Mouse (Mus musculus) liver, postnatal 0 days (tissue): ENCODE data around the gene Gen1. TPM values are rescaled to one million over a fixed set of nuclear protein-coding genes. Genes with fewer than 3 reads are reported as not detected.

ENCODE experiments used
- ATAC-seq: fragments of 200-750 bp; cut with Nextera tagmentation; 2 replicates; pipeline ENCODE4 v1.8.0; 2017; ENCODE audit warnings: mild to moderate bottlenecking, moderate library complexity
- DNase-seq: peaks from one replicate; pipeline ENCODE4 v3.0.0-alpha.2; 2016
- H3K27ac ChIP-seq: fragments of 300-500 bp; sonication (generic); 2 replicates; pipeline ENCODE4 v1.5.1; 2014; ENCODE audit warnings: antibody characterized with exemption, moderate library complexity, mild to moderate bottlenecking, low read depth
- H3K27me3 ChIP-seq: fragments of 300-500 bp; sonication (generic); 2 replicates; pipeline ENCODE4 v1.6.1; 2014; ENCODE audit warnings: low read length, control low read depth, mixed read lengths; ENCODE audit not compliant: insufficient read depth
- H3K36me3 ChIP-seq: fragments of 300-500 bp; sonication (generic); replicated peaks from 2 replicates; pipeline ENCODE4 v1.6.1; 2014; ENCODE audit warnings: mild to moderate bottlenecking, control low read depth, low read length, moderate library complexity, mixed read lengths; ENCODE audit not compliant: insufficient read depth
- H3K4me1 ChIP-seq: fragments of 300-500 bp; sonication (generic); 2 replicates; pipeline ENCODE4 v1.6.1; 2014; ENCODE audit warnings: antibody characterized with exemption, mild to moderate bottlenecking, control low read depth; ENCODE audit not compliant: insufficient read depth
- H3K4me2 ChIP-seq: fragments of 300-500 bp; sonication (generic); 2 replicates; pipeline ENCODE4 v1.6.1; 2014; ENCODE audit warnings: low read depth, mild to moderate bottlenecking, low read length, moderate library complexity, mixed read lengths
- H3K4me3 ChIP-seq: fragments of 300-500 bp; sonication (generic); 2 replicates; pipeline ENCODE4 v1.5.1; 2014; ENCODE audit warnings: low read depth, low read length
- H3K9ac ChIP-seq: fragments of 300-500 bp; sonication (generic); replicated peaks from 2 replicates; pipeline ENCODE4 v1.6.1; 2014; ENCODE audit warnings: mild to moderate bottlenecking, moderate library complexity
- H3K9me3 ChIP-seq: fragments of 300-500 bp; sonication (generic); 2 replicates; pipeline ENCODE4 v1.6.1; 2016; ENCODE audit warnings: mild to moderate bottlenecking, control low read depth, low read length, mixed read lengths
- CTCF ChIP-seq: sonication (generic); IDR thresholded peaks from 2 replicates; pipeline ENCODE4 v1.5.1; 2016; ENCODE audit warnings: antibody characterized with exemption, low read depth
- EP300 ChIP-seq: IDR thresholded peaks from 2 replicates; pipeline ENCODE4 v1.6.1; 2016; ENCODE audit warnings: antibody characterized with exemption, low read depth, mild to moderate bottlenecking
- WGBS: fragments of 180-500 bp; shearing (Covaris S2); extraction: QIAGEN DNeasy Blood & Tissue Kit; methylation state at CpG from one replicate; pipeline ENCODE4 v1.1.7; 2014; ENCODE audit not compliant: insufficient replicate concordance; 5-methylcytosine and 5-hydroxymethylcytosine counted together
- microRNA-seq: library from miRNA; unstranded; fragments of <30 nt; microRNA quantifications from one replicate; pipeline ENCODE4, GENCODE M21; 2016
- polyA plus RNA-seq: library from polyadenylated mRNA; unstranded; fragments of >200 nt; fragmentation: Nextera tagmentation; extraction: Ambion mirVana; gene quantifications from 2 replicates; pipeline ENCODE4 v1.2.1, GENCODE M21; 2015

The Gen1 gene
- polyA plus RNA-seq, 1 experiment from 2014 or later, result 4.6 TPM

- Histone ChIP-seq H3K9me3 (no peaks in the 10 kb centered on the region), H3K4me2 (no peak overlapping the region), H3K27me3 (no peaks in the 10 kb centered on the region), H3K4me3 (no peak overlapping the region), H3K9ac (no peak overlapping the region), H3K27ac (no peak overlapping the region), H3K4me1 (no peaks in the 10 kb centered on the region), H3K36me3 (no peaks in the 10 kb centered on the region)
- DNase-seq (no peak), ATAC-seq (no peak)
- 42% methylated on average over 4 of the region's 4 CpGs for WGBS
- TF ChIP-seq CTCF, result no peak
- no peak for TF ChIP-seq EP300
Observed at GRCm38 (mm10) chr12:11198026-11198425, 67.6 kb downstream of the Gen1 start.

- Histone ChIP-seq H3K4me2 (peak overlapping the region; percentile 51; the same call in 1 of the 2 replicates), H3K9ac (no peak overlapping the region), H3K36me3 (no peaks in the 10 kb centered on the region), H3K27ac (no peak overlapping the region), H3K27me3 (no peaks in the 10 kb centered on the region), H3K4me1 (no peaks in the 10 kb centered on the region), H3K9me3 (no peaks in the 10 kb centered on the region), H3K4me3 (no peak overlapping the region)
- no peak for DNase-seq
- TF ChIP-seq CTCF (no peak), EP300 (no peak)
- WGBS, result 44% methylated on average over 5 of the region's 5 CpGs
- no peak for ATAC-seq
Observed at GRCm38 (mm10) chr12:11196830-11197229, 68.8 kb downstream of the Gen1 start.

GRCm38 (mm10) chr12:11196142-11196597 is 69.4 kb downstream of the Gen1 start:
- 7% methylated on average over 17 of the region's 19 CpGs for WGBS
- Histone ChIP-seq H3K4me3 (no peak overlapping the region), H3K4me1 (no peaks in the 10 kb centered on the region), H3K4me2 (peak overlapping the region; percentile 51), H3K9ac (no peak overlapping the region), H3K36me3 (no peaks in the 10 kb centered on the region), H3K27ac (no peak overlapping the region), H3K27me3 (no peaks in the 10 kb centered on the region), H3K9me3 (no peaks in the 10 kb centered on the region)
- DNase-seq, result peak; percentile 74
- 0 out of 2 replicates have a peak, but pooled peaks have one; percentile 44 for ATAC-seq
- TF ChIP-seq CTCF (peak; percentile 90), EP300 (no peak)

- no peak overlapping the region for H3K4me3 ChIP-seq
- ATAC-seq (no peak), DNase-seq (no peak)
- H3K27me3 ChIP-seq, result no peaks in the 10 kb centered on the region
- no peak overlapping the region for H3K9ac ChIP-seq
- H3K27ac ChIP-seq, result no peak overlapping the region
- TF ChIP-seq CTCF (no peak), EP300 (no peak)
- H3K36me3 ChIP-seq, result no peaks in the 10 kb centered on the region
- H3K4me2 ChIP-seq, result no peak overlapping the region
- no peaks in the 10 kb centered on the region for H3K4me1 ChIP-seq
- 91% methylated on average over 1 of the region's 1 CpGs for WGBS
- no peaks in the 10 kb centered on the region for H3K9me3 ChIP-seq
Observed at GRCm38 (mm10) chr12:11195031-11195430, 70.6 kb downstream of the Gen1 start.

Small RNAs within 50 kb of the gene (microRNA-seq; reads per million reads assigned to microRNA genes)
- gene Mir7675, result not detected

Other genes with a start within 250 kb of the Gen1 start
- gene Kcns3, start 114.7 kb downstream of the Gen1 start, polyA plus RNA-seq, result 0.08 TPM in 1 of 2 replicates, not detected in the other
- not detected in 2 replicates for gene Msgn1, start 56.8 kb downstream of the Gen1 start, polyA plus RNA-seq
- 60.6 and 60.7 TPM in 2 replicates for gene Smc6, start 85 bp upstream of the Gen1 start, polyA plus RNA-seq
- gene Vsnl1, start 170.8 kb upstream of the Gen1 start, polyA plus RNA-seq, result not detected in 2 replicates
- not detected in 2 replicates for gene Rad51ap2, start 190.3 kb upstream of the Gen1 start, polyA plus RNA-seq